Mouse (Mus musculus): ENCODE measurements around the gene Tmem42.

The Tmem42 gene

GRCm38 (mm10) chr9:123020995-123021631 is at the start of gene Tmem42:
Tmem42 (plus strand) TSS chr9:123021326.
- peak; percentile 88 for DNase-seq

GRCm38 (mm10) chr9:122998406-122999192 is 22.5 kb upstream of the Tmem42 start:
- no peak for DNase-seq

- DNase-seq = no peak
Measured at GRCm38 (mm10) chr9:122999193-122999586, 21.9 kb upstream of the Tmem42 start.

- DNase-seq = no peak
Measured at GRCm38 (mm10) chr9:123004718-123005117, 16.4 kb upstream of the Tmem42 start.

GRCm38 (mm10) chr9:123006071-123006470 is 15.1 kb upstream of the Tmem42 start:
- no peak for DNase-seq

GRCm38 (mm10) chr9:123021636-123022379 is 682 bp downstream of the Tmem42 start:
- DNase-seq = no peak

- DNase-seq = no peak
Measured at GRCm38 (mm10) chr9:123024201-123024600, 3.1 kb downstream of the Tmem42 start.

- no peak for DNase-seq
Measured at GRCm38 (mm10) chr9:123031496-123032246, 10.5 kb downstream of the Tmem42 start.

GRCm38 (mm10) chr9:123034426-123034825 is 13.3 kb downstream of the Tmem42 start, which contains the start of gene Tgm4:
Tgm4 (plus strand) TSS chr9:123034726.
- no peak for DNase-seq

- DNase-seq = no peak
Measured at GRCm38 (mm10) chr9:123047665-123048064, 26.5 kb downstream of the Tmem42 start.

GRCm38 (mm10) chr9:123058724-123059292 is 37.7 kb downstream of the Tmem42 start:
- DNase-seq = peak; percentile 44

- no peak for DNase-seq
Measured at GRCm38 (mm10) chr9:123060172-123060571, 39.0 kb downstream of the Tmem42 start.
